Mouse (Mus musculus): ENCODE measurements around the gene Dctn1.

Gene Dctn1

DNA sequence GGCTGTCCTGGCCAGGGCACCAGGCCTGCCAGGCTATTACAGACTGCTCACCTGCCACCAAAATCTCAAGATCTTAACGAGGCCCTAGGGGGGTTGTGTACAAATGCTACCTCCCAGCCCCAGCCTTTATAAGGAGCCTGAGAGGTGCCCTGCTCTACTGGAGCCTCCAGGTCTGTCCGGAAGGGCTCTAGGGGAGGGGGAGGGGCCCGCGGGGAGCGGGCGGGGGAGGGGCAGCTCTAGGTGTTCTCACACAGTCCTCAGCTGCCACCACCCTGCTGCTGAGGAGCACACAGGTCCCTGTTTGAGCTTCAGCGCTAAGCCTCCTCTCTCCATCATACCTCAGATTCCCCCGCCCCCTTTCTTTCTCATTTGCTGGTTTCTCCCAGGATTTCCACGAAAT, 71.4 kb downstream of the Dctn1 start:
- no peak for DNase-seq

DNA sequence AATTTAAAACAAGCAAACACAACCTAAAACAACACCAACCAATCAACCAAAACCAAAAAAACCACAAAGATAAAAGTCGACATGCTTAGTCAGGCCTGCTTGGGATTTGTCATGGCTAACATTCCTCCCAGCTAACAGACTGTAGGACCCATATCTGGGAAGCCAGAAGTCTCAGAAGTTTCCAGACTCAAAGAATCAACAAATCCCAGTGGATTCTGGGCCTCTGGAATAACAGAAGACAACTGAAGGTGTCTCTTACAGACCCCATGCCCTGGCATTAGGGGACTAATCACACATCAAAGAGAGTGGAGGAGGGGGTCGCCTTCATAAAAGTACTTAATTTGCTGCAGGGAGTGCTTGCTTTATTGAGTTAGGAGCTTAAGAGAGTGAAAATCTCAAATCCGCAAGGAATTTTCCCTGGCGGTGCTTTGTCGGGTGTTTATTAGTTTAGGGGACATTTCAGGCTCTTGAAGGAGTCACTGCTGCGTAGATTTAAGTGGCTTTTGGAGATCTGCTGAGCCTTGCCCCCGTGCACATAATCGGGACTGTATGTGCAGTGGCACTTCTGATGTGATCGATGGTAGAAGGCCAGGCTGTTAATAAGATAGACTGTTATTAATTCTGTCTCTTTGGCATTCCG, 78.8 kb downstream of the Dctn1 start:
- DNase-seq = no peak

DNA sequence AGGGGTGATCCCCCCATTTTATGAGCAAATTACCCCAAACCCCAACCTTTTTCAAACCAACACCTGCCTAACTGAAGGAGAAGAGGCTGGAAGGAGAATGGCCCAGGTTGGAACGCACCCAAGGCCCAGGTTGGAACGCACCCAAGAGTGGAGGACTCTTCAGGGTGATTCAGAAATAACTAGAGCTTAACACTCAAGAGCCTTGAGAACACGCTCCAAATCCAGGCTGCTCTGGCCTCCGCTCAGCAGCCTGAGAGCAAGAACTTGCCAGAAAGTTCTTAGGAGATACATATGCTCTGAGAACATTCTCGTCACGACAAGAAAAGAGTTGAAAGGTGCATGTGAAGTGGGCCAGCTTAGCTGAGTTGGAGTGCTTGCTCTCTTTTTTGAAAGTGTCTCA, 79.4 kb downstream of the Dctn1 start:
- peak; percentile 36 for DNase-seq

DNA sequence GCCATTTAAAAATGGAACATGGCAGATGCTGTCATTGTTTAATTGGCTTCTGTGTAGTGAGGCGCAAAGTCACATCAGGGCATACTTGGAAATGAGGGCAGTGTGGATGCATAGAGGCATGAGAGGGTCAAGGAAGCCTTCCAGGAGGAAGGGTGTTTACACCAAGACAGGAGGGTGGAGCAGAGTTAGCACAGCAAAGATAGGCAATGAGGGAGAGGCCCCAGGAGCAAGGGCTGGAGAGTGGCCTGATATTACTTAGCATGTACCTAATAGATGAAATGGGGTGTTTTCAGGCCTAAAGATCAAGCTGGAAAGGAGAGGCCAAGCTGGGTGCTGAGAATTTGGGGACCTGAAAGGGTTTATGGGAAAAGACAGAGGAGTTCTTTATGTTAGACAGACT, 80.3 kb downstream of the Dctn1 start:
- no peak for DNase-seq

DNA sequence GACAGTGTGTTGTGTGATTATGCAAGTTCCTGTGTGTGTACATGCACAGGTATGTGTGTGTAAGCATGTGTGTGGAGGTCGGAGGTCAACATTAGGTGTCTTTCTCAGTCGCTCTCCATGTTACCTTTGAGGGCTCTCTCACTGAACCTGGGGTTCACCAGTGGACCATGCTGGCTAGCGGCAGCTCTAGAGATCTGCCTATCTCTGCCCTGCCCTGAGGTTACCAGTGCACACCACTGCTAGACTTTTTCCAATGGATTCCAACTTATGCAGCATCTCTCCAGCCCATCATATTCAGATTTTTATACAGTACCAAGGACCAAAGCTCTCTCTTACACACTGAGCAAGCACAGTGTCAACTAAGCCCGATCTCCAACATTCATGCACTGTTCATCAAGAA, 81.0 kb downstream of the Dctn1 start:
- DNase-seq = no peak

DNA sequence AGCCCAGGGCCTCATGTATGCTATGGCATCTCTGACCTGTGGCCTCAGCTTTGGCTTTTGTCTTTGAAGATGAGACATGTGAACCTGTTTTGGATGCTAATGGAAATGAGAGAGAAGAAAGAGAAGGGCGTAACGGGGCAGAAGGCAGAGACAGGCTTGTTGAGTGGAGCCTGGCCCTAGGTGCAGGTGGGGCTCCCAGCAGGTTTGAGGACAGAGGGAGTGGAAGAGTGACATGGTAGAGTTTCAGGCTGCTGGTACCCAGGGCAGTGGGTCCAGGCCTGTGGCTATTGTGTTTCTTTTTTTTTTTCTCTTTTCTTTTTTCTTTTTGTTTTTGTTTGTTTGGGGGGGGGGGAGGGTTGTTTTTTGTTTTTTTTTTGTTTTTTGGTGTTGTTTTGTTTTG, 81.4 kb downstream of the Dctn1 start:
- DNase-seq = no peak

Measured in right cerebral cortex, postnatal 4 days (tissue).